Mouse (Mus musculus): ENCODE measurements around the gene Spag7. TPM values are rescaled to one million over a fixed set of nuclear protein-coding genes. Genes with fewer than 3 reads are reported as not detected.

Gene Spag7
- total RNA-seq, 2 experiments from 2014 or later: 66.5 to 72.6 TPM

DNA sequence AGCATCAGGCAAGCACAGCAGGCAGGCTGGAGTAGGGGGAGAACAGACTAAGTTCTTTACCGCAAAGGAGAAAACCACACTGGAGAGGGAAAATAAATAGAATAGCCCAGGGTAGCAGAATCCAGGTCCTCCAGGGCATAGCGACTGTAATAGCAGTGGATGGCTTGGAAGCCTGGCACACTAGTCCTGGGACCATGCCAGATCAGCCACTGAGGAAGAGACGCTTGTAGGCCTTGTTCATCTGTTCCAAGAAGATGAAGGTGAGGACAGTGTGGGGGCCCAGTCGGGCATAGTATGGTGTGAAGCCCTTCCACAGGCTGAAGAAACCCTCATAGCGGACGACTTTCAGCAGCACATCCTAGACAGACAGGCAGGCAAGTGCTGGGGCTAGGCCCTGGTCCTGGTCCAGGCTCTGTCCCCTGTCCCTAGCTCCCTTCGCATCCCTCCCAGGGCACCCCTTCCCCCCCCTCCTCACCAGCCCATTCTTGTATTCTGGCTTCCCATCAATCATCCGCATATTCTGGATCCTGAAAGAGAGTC lies 24.6 kb downstream of the Spag7 start:
- no peak for DNase-seq

DNA sequence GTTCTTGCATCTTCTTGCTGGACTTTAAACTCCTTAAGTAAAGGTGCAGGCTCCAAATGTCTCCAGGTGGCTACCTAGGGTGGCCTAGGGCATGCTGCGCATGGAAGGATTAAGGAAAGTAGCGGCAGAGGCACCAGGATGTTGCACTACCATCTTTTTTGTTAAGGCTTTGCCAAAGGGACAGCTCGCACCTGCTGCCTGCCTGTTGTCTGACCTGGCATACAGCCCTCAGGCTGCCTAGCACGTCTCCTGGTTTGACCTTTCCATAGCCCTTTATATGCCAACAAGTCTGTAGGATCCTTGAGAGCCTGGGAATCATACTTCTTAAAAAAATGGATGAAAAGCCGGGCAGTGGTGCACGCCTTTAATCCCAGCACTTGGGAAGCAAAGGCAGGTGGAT lies 26.2 kb downstream of the Spag7 start:
- DNase-seq: no peak

DNA sequence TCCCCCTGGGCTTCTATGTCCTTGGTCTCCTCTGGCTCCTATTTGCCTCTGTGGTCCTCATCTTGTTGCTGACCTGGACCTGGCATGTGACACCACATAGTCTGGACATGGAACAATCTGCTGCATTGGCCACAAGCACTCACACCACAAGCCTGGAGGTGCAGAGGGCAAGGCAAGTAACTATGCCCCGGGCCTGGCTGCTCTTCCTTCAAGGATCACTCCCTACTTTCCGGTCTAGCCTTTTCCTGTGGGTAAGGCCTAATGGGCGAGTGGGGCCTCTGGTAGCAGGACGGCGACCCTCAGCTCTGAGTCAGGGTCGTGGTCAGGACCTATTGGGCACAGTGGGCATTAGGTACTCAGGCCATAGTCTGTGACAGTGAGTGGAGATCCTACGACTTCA lies 28.0 kb downstream of the Spag7 start:
- no peak for DNase-seq

DNA sequence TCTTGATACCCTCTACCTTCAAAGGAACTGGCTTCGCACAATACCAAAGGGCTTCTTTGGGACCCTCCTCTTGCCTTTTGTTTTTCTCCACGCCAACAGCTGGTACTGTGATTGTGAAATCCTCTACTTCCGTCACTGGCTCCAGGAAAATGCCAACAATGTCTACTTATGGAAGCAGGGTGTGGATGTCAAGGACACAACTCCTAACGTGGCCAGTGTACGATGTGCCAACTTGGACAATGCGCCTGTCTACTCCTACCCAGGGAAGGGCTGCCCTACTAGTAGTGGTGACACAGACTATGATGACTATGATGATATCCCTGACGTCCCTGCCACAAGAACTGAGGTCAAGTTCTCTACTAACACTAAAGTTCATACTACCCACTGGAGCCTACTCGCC lies 29.2 kb downstream of the Spag7 start:
- DNase-seq: no peak

DNA sequence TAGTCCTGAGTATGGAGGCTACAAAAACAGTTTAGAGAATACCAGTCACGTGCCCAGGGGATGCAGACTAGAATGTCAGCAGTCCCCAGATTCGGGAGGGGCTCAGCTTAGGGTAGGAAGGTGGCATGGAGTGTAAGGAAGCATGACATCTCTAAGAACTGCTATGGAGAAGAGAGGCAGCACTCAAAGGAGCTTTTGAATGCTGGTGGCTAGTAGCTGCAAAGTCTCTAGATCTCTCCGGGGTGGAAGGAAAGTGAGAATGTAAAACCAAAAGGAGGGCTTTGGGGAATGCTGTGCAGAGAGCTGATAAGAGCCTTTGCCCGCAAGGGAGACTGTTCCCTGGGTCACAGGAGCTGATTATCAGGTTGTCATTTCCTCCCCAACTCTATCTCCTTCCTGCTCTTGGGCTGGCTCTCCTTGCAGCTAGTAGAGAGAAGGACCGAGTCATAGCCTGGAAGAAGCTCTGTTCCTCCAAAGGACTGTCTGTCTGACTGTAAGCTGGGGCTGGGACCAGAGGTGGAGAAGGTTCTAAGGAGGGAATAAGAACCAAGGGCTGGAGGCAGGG lies 30.4 kb downstream of the Spag7 start, which contains the start of gene Gp1ba:
Gene Gp1ba, plus strand, starts transcription at position 409 of the 565 bp plus-strand sequence.
- DNase-seq: no peak

DNA sequence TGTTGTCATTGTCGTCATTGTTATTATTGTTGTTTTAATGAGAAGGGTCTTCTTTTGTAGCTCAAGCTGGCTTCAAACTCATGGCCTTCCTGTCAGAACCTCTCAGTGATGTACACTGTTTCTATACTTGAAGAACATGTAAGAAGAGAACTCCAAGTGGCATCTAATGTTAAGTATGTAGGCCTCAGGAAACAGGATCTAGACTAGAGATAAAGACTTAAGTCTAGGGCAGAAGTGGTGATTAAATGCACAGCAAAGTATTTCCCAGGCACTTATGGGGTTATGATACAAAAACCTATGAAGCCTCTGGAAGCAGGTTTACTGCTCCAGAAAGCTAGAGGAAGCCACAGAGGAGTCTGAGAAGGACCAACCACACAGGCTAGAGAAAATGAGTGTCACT lies 30.9 kb downstream of the Spag7 start:
- no peak for DNase-seq

DNA sequence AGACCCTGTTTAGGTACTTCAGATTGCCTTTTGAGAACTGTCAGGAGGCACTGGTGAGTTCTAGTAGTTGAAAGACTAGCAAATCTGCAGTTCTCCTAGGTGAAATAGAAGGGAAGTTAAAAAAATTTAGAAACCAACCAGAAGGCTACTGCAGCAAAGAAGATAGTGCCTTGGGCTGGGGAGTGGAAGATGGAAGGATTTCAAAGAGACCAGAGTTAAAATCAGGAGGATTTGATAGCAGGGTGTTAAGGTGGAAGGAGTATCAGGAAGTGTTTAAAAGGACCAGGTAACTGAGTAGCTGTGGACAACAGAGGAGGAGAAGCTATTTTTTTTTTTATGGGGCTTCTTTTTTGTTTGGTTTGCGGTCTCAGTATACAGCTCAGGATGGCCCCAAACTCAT lies 31.5 kb downstream of the Spag7 start:
- DNase-seq: no peak

DNA sequence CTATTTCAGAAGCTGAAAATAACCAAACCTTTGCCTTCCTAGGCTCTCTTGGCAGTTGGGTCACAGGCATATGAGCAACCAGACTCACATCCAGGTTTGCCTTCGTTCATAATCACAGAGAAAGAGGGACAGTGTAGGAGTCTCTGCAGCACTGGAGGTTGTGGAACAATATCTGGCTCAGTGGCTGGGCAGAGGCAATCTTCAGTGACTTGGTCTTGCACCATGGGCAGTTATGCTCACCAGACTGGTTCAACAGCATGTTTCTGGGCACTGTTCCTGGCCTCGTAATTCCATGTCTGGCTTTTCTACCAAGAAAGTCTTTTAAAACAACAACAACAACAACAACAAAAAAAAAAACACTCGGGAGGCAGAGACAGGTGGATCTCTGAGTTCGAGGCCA lies 33.6 kb downstream of the Spag7 start:
- no peak for DNase-seq

DNA sequence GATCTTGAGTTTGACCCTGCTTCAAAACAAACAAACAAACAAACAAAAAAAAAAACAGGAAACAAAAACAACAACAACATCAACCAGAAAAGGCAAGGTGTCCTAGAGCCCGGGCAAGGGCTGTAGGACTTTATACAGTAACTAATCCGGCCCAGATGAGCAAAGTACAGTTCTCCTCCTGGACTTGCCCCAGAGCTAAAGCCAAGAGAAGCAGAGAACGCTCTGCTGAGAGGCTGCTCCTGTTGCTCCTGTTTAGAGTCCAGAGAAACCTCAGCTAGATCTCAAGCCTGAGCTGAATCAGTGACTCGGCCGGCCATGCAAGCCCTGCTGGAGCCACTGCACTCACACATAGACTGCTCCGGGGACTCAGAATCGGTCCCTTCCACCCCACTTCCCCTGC lies 39.1 kb downstream of the Spag7 start:
- DNase-seq: peak; percentile 1

DNA sequence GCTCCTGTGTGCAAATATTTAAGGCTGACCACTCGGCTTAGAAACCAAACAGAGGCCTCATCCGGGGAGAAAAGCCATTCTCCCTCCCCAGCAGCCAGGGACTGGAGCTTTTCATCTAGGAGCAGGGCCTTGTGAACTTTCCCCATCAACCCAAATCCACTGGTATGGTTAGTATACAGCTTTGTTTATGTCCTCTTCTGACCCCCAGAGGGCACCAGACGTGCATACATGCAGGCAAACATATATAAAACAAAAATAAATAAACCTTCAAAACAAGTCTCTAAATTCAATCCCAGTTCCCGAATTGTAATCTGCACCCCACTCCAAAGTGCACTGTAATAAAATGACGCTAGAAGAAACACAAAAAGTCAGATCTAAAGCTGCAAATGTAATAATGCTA lies 39.7 kb downstream of the Spag7 start:
- DNase-seq: peak; percentile 17

DNA sequence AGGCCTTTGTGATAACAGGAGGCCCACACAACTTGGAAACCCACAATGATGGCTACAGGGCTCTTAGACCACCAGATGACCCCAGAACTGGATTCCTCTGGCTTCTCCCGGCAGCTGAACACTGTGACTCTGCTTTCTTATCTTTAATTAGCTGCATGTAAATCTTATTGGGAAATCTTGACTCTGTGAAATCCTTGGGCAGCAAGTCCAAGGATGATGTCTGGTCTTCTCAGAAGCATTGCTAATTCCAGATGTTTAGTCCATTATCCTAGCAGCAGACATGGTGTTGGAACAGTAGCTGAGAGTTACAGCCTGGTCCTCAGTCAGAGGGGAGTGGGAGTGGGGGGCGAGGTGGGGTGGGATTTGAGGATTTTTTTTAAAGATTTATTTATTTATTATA lies 40.8 kb downstream of the Spag7 start:
- DNase-seq: peak; percentile 2

DNA sequence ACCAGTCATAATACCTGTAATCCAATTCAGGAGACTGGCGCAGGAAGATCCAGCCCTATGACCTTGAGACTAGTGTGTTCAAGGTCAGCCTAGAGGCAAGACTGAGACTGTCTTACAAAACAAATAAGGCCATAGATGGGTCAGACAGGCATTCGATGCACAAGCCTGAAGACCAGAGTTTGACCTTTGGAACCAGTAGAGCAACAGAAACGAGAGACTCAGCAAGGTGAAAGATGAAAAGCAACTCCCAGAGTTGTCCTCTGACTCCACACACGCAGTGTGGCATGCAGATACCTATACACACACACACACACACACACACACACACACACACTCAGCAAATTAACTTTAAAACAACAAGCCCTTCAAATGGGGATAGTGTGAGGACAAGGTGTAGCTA lies 42.3 kb downstream of the Spag7 start:
- DNase-seq: no peak

DNA sequence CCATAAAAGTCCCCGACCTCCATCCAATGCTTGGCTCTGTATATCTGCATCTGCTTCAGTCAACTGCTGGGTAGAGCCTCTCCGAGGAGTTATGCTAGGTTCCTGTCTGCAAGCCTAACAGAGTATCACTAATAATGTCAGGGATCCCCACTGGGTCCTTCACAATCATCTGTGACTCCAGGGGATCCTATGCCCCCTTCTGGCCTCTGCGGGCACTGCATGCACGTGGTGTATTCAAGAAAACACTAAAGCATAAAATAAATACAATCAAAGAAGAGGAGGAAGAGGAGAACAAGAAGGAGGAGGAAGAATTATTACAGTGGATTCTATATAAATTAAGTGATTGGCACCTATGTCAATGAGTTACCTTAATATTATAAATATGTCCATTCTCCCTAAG lies 43.7 kb downstream of the Spag7 start:
- peak; percentile 72 for DNase-seq

DNA sequence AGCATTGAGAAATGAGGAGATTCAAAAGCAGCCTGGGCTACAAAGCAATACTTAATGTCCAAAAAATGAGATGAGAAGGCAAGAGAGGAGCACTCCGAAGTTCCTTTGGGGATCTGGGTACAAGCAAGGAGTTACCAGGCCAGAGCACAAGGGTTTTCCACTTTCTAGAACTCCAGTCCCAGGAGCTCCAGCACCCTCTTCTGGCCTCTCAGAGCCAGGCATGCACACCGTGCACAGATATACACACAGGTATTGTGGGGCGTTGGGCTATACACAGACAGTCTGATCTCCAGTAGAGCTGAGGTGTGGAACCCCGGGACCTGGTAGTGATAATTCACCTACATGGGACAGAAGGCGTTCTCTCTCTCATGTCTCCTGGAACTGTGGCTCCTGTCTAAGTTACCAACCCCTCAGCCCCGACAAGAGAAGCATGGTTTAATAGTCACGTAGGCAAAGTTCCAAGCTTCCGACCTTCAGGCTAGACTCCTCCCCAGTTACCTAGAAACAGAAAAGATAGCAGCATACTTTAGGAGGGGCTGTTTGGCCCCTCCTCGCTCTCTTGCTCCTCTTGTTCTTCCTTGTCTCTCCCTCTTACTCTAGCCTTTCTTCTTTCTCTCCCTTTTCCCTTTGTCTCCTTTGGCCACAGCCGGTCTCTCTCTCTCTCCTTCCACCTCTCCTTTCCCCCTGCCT lies 46.0 kb downstream of the Spag7 start:
- peak; percentile 53 for DNase-seq

DNA sequence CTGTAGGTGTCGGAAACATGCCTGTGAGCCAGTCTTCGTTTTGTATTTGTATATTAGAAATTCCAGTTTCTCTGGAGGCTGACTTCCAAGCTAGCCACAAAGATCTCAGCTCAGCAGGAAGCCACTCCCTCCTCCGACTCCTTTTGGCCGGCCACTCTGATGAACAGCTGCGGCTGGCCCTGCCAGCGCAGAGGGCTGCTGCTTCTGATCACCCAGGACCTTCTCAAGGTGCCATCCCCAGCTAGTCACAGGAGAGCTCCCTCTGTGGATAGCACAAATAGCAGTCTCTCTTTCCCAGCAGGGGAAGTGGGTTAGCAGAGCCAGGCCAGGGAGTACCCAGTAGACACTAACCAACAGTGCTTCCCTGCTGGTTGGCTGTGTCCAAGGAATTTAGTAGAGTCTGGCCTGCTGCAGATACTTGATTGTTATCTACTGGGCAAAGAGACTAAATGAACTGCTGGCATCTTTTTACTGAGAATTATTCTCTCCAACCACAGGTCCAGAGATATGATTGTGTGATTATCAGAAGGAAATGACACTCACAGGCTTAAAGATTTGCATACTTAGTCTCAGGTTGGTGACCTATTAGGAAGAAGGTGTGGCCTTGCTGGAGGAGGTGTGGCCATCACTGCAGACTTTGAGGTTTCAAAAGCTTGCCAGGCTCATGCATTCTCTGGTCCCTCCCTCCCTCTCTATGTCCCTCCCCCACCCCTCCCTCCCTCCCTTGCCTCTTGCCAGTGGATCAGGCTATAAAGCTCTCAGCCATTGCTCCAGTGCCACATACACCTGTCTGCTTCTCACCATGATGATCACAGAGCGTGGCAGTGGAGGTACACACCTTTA lies 47.0 kb downstream of the Spag7 start:
- no peak for DNase-seq

DNA sequence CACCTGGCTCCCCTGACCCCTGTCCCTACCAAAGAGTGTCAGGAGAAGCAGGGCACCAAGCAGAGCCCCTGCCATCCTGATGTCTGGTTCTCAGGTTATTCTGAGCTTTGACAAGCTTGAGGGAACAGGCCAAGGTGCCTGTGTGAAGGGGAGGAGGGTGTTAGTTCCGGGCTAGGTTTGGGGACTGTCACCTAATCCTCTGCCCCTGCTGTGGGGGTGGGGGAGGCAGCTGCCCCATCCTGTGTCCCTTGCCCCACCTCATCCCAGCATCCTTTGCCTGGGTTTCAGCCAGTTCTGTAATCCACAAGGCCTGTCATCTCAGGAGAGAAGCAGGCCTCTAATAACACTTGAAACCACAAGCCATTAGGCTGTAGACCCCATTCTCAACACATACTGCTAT lies 50.1 kb downstream of the Spag7 start, which contains the start of gene Chrne:
Gene Chrne, minus strand, starts transcription at position 116 of the 400 bp plus-strand sequence.
- no peak for DNase-seq

DNA sequence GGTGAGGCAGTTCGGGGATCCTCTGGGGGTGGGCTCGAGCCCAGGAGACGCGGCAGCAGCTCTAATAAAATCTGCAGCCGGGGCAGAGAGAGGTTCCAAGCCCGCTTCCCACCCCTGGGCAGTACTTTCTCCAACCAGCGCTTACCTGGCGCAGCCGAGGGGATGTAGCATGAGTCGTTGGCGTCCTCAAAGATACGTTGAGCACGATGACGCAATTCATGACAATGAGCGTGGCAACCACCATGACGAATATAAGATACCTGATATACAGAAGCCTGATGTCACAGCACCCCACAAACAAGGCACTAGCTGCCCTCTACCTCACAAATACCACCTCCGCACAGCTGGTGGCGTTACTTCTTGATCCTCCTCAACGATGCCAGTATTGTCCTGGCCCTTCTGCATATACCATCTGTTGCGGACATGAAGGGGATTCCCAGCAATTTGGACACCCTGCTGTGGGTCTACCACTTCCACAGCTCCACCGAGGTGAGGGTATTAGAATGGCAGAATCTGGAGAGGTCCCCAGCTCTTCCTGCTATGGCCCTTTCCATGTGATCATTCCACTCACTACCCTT lies 53.6 kb downstream of the Spag7 start, which contains the start of gene 4930544D05Rik:
Gene 4930544D05Rik, plus strand, starts transcription at position 333 of the 578 bp plus-strand sequence.
- no peak for DNase-seq

DNA sequence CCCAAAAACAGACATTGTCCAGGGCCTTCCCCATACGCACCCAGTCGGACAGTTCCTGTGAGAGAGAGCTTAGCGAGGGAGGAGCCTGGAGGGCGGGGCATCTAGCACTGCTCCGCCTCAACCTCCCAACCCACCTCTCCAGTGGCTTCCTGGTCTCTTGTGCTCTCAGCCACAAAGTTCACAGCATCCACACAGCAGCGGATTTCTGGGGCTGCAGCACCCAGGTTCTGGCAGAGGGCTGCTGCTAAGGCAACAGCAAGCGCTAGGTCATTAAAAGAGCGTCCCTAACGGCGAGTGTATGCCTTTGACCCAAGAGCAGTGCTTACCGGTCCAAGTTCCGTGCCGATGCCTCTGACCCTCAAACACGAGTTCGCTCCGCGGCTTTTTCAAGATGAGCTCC lies 54.1 kb downstream of the Spag7 start:
- peak; percentile 81 for DNase-seq
